Mouse (Mus musculus) liver, embryonic 15.5 days (tissue): ENCODE data around the gene Cdkn2aip. TPM values are rescaled to one million over a fixed set of nuclear protein-coding genes. Genes with fewer than 3 reads are reported as not detected.

ENCODE experiments used
- polyA plus RNA-seq: library from polyadenylated mRNA; unstranded; fragments of >200 nt; fragmentation: Nextera tagmentation; extraction: Ambion mirVana; gene quantifications from 2 replicates; pipeline ENCODE4 v1.2.1, GENCODE M21; 2015

Gene Cdkn2aip
- polyA plus RNA-seq, 1 experiment from 2014 or later, result 12.8 TPM

Other genes with a start within 250 kb of the Cdkn2aip start
- 12.7 and 12.8 TPM in 2 replicates for gene Trappc11, start 180.5 kb downstream of the Cdkn2aip start, polyA plus RNA-seq
- gene Rwdd4a, start 180.3 kb downstream of the Cdkn2aip start, polyA plus RNA-seq, result 17.1 and 19.3 TPM in 2 replicates
- 6.3 and 7.1 TPM in 2 replicates for gene Ing2, start 38.4 kb downstream of the Cdkn2aip start, polyA plus RNA-seq
- not detected in 2 replicates for gene Cldn24, start 108.2 kb upstream of the Cdkn2aip start, polyA plus RNA-seq
- gene Cldn22, start 110.5 kb upstream of the Cdkn2aip start, polyA plus RNA-seq, result not detected in 2 replicates